Mouse (Mus musculus): Measurements from ENCODE around the gene Cox16.
A peak's percentile ranks its signal among the peaks of the same experiment; 100 is the strongest.

Gene Cox16

DNA sequence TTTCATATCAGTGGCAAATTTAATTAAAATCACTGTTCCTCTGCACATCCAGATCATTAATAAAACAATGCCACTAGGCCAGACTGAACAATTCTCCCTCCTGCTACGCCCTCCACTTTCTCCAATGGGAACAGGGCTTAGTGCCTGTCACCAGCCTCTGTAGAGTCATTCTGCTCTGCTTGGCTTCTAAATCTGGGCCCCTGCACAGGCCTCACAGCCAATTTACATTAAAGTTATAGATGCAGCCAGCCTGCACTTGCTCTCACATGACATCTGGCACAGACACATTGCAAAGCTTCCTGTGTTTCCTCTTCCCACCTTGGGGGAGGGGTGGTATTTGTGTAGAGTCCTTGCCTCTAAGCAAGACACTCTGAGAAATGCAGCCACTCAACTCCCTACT is 163.9 kb downstream of the Cox16 start:
- DNase-seq, result peak; percentile 91

- peak; percentile 93 for DNase-seq
Observed at GRCm38 (mm10) chr12:81317811-81318210, 167.1 kb downstream of the Cox16 start.

- DNase-seq, result no peak
Observed at GRCm38 (mm10) chr12:81315953-81316352, 169.0 kb downstream of the Cox16 start.

Measured in retina, postnatal 1 day (tissue).